Mouse (Mus musculus): ENCODE measurements around the gene Timp2.

Timp2 gene

DNA sequence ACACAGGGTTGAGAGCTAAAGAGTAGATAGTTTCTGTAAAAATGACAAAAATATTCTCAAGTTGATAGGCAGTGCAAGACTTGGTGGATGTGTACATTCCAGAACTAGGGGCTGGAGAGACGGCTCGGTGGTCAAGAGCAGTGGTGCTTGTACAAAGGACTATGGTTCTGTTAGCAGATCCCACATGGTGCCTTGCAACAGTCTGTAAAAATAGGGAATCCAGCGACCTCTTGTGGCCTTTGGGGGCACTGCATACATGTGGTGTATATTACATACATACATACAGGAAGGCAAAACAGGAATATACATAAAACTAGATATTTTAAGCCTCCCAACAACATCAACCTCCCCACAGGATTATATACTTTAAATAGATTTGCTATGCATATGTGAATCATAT, 12.8 kb upstream of the Timp2 start:
- 61% methylated on average over 3 of the region's 3 CpGs for WGBS

DNA sequence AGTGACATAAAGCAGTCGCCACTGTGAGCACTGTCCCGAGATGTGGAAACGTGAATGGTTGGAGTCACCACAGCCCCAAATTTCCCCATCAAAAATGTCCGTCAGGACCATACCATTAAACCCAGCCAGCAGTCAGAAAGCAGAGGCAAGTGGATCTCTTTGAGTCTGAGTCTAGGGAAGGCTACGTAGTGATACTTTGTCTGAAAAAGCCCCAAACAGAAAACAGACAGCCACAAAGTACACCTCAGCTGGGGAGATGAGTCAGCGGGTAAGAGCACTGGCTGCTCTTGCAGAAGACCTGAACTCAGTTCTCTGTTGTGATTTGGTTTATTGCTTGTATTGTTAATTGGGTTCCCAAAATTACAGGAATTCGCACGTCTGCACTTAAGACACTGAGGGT, 11.0 kb upstream of the Timp2 start:
- WGBS = 91% methylated on average over 8 of the region's 8 CpGs

GRCm38 (mm10) chr11:118366108-118366507, 10.6 kb upstream of the Timp2 start:
- 88% methylated on average over 3 of the region's 3 CpGs for WGBS

DNA sequence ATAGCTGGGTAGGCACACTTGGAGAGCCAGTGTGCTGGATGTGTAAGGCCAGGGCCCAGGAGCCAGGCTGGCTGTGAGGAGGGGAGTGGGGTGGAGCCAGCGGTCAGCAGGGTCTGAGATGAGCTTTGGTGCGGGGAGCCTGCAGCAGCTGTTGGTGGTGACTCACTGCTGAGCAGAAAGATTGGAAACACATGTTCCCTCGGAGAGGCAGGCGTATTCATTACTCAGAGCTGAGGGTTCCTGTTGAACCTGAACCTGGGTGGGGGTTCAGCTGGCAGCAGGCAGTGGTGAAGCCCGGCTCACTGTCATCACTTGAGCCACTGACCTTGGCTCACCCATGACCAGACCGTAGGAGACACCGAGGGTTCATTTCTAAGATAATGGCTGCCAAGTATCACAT, 9.6 kb upstream of the Timp2 start:
- WGBS = 60% methylated on average over 7 of the region's 7 CpGs

GRCm38 (mm10) chr11:118364021-118364420, 8.5 kb upstream of the Timp2 start:
- WGBS = 98% methylated on average over 4 of the region's 4 CpGs

DNA sequence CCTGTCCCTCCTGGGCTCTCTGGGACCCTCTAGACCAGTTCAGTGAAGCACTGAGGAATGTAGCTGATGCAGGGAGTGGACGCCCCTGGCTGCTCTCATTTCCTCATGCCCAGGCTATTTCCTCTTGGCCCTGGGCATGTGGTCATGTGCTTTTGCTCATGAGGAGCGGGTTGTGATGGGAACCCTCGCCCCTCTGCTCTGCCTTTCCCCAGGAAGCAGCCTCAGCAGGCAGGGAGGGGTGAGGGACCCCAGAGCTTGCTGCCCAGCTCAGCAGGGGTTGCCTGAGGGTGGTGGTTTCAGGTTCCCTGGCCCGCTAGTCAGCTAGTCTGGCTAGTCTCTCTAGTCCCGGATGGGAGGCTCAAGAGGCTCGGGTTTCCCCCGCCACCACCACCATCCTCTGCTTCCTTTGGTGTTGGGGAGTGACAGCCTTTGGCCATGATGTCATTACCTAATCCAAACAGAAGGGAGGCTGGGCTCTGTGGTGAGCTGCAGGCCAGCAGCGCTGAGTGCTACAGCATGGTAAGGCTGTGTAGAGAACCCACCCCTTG, 7.5 kb upstream of the Timp2 start:
- 57% methylated on average over 8 of the region's 8 CpGs for WGBS

- WGBS = 83% methylated on average over 1 of the region's 1 CpGs
Measured at GRCm38 (mm10) chr11:118362501-118362900, 7.0 kb upstream of the Timp2 start.

DNA sequence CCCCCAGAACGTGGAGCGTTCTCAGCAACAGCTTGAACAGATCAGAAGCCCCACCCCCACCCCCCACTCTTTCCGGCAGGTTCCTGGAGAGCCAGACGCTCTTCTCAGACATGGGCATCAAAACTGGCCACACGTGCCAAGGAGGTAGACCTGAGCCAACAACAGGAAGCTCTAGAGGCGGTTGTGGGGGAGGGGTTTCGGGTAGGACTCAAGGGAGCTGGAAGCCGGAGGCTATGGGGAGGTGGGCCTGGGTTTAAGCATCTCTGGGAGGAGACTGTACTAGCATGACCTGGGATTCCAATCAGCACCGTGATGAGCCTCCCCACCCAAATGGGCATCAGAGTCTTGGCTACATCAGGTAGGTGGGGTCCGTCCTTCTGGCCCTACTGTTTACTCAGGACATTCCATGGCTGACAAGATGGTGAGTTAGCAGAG, 5.4 kb upstream of the Timp2 start:
- 39% methylated on average over 10 of the region's 10 CpGs for WGBS

GRCm38 (mm10) chr11:118360491-118360890, 5.0 kb upstream of the Timp2 start:
- 55% methylated on average over 7 of the region's 7 CpGs for WGBS

DNA sequence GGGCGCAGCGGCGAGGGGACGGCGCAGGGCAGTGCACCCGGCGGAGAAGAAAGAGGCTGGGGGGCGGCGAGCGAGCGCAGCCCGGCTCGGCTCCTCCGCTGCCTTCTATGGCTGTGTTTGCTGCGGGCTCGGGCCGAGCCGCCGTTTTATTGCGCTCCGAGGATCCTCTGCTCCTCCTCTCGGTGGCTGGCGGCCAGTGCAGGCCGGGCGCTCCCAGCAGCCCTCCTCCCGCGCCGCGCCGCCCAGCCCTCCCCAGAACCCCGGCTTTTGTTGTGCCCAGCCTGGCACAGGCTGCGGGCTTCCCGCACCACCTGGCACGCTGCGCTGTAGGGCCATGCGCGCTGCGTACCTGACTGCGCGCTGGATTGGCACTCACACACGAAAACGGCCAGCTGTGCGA, 335 bp downstream of the Timp2 start:
- whole genome bisulfite sequencing = under 1% methylated on average over 41 of the region's 43 CpGs

DNA sequence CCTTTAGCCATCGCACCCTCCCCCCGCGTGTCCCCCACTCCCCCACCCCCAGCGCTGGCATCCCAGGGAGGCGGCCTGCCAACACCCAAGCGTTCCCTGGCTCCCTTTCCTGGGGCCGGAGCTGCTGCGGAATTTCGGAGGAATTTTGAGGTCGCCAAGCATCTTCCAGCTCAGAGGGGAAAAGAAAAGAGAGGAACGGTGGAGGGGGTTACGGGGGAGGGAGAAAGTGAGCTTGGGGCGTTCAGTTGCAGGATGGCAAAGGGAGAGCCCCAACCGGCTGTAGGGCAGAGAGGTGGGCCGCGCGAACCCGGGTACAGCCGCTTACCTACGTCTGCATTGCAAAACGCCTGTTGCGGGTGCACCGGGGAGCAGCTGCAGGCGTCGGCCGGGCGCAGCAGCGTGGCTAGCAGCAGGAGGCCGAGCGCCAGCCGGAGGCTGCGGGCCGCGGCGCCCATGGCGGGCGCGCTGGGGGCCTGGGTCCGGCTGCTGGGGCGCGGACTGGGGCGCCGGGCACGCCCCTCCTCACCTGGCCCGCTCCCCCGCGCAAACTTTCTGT, 826 bp downstream of the Timp2 start:
- WGBS = under 1% methylated on average over 43 of the region's 47 CpGs

DNA sequence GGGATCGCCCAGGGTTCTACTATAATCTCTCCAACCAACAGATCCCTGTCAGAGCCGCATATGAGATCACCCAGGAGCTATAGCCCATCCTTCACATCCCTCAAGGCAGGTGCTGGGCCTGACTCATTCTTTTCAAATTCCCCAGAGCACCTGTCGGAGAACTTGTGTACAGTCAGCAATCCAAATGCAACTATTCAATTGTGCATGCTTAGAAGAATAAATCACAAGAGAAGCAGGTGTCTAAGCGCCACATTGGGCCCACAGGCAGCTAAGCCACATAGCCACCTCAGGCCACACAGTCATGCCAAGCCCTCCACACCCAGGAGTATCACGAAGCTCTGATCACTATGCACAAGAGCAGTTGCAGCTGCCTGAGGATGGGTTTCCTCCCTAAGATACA, 6.0 kb downstream of the Timp2 start:
- WGBS = 93% methylated on average over 5 of the region's 5 CpGs

- WGBS = 73% methylated on average over 5 of the region's 5 CpGs
Measured at GRCm38 (mm10) chr11:118348877-118349276, 6.7 kb downstream of the Timp2 start.

- 82% methylated on average over 3 of the region's 3 CpGs for WGBS
Measured at GRCm38 (mm10) chr11:118348419-118348818, 7.1 kb downstream of the Timp2 start.

DNA sequence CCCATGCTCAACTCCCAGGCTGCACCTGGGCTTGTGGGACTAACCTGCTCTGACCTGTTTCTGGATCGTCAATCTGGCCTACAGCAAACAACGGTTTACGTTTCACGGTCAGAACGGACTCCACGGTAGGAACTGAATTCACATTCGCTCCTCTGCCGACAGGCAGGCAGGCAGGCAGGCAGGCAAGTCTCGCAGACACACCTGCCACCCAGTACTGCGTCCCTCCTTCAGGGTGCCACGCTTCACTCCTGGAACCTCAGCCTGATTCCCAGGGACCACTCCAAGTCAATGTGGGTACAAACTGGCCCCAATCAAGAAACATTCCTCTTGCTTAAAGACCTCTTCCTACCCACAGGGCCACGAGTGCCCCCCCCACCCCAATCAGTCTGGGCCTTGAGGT, 7.6 kb downstream of the Timp2 start:
- 94% methylated on average over 12 of the region's 12 CpGs for WGBS

GRCm38 (mm10) chr11:118347391-118347790, 8.1 kb downstream of the Timp2 start:
- 92% methylated on average over 2 of the region's 2 CpGs for WGBS

GRCm38 (mm10) chr11:118346395-118347096, 9.0 kb downstream of the Timp2 start:
- 67% methylated on average over 8 of the region's 8 CpGs for WGBS

- WGBS = 55% methylated on average over 4 of the region's 4 CpGs
Measured at GRCm38 (mm10) chr11:118345693-118346092, 9.8 kb downstream of the Timp2 start.

- 60% methylated on average over 2 of the region's 2 CpGs for WGBS
Measured at GRCm38 (mm10) chr11:118343629-118344028, 11.9 kb downstream of the Timp2 start.

GRCm38 (mm10) chr11:118342400-118342981, 13.0 kb downstream of the Timp2 start, which contains the start of gene Cep295nl:
Cep295nl (minus strand) TSS chr11:118342500.
- 46% methylated on average over 7 of the region's 7 CpGs for WGBS

GRCm38 (mm10) chr11:118337491-118338168, 17.9 kb downstream of the Timp2 start:
- 38% methylated on average over 8 of the region's 8 CpGs for WGBS

- 86% methylated on average over 17 of the region's 17 CpGs for WGBS
Measured at GRCm38 (mm10) chr11:118333431-118333830, 22.1 kb downstream of the Timp2 start.

Measured in cerebral cortex, adult 2 months (tissue).